Mouse (Mus musculus) G1E (cell line): ENCODE measurements at regions not wholly inside any gene's neighbourhood (a gene's known extent, or its start where the extent isn't known, plus 50 kb on each side); places are given as distances from the start of the nearest gene placed in this dataset.

Experiments
- CTCF ChIP-seq: IDR thresholded peaks from 2 replicates; pipeline ENCODE4 v1.5.1; 2012; ENCODE audit warnings: low read depth, low read length, inconsistent platforms, mixed read lengths
- POLR2AphosphoS5 ChIP-seq: IDR thresholded peaks from 2 replicates; pipeline ENCODE4 v1.6.1; 2012; ENCODE audit warnings: low read depth, low read length, inconsistent platforms; ENCODE audit not compliant: insufficient replicate concordance

GRCm38 (mm10) chr5:9801707-9802106 lies 76.7 kb upstream of the Grm3 start:
- no peak for TF ChIP-seq CTCF
- TF ChIP-seq POLR2AphosphoS5: no peak
